Mouse (Mus musculus) olfactory bulb, adult 2 months (tissue): Measurements from ENCODE around the gene Scaf4.

ENCODE experiments used
- CTCF ChIP-seq: fragments of 200-500 bp; IDR thresholded peaks from 2 replicates; pipeline ENCODE4 v1.5.1; 2012; ENCODE audit warnings: low read depth, mild to moderate bottlenecking, low read length, moderate library complexity; ENCODE audit not compliant: insufficient read depth
- POLR2A ChIP-seq: fragments of 200-500 bp; IDR thresholded peaks from 2 replicates; pipeline ENCODE4 v1.6.1; 2012; ENCODE audit warnings: mild to moderate bottlenecking, low read depth, low read length, moderate library complexity; ENCODE audit not compliant: insufficient read depth

GRCm38 (mm10) chr16:90235188-90235587 lies 49.1 kb downstream of the Scaf4 start:
- TF ChIP-seq POLR2A: no peak
- TF ChIP-seq CTCF: no peak
